Mouse (Mus musculus) embryo, embryonic 11 days (tissue): Measurements from ENCODE around the gene Zc3h12b.
"Not testable (repeated sequence)": the region's sequence is repeated elsewhere in the genome, so short reads cannot be mapped to it uniquely, and the experiment has no call there.

Experiments used
- DNase-seq: peaks from one replicate; pipeline ENCODE4 v3.0.0-alpha.2; 2015

Zc3h12b gene

GRCm38 (mm10) chrX:95711227-95712111 is at the start of gene Zc3h12b:
Gene Zc3h12b (plus strand): TSS chrX:95711678.
- peak; percentile 90 for DNase-seq

- DNase-seq, result no peak
Measured at GRCm38 (mm10) chrX:95682206-95682605, 29.3 kb upstream of the Zc3h12b start.

- no peak for DNase-seq
Measured at GRCm38 (mm10) chrX:95687119-95687518, 24.4 kb upstream of the Zc3h12b start.

DNA sequence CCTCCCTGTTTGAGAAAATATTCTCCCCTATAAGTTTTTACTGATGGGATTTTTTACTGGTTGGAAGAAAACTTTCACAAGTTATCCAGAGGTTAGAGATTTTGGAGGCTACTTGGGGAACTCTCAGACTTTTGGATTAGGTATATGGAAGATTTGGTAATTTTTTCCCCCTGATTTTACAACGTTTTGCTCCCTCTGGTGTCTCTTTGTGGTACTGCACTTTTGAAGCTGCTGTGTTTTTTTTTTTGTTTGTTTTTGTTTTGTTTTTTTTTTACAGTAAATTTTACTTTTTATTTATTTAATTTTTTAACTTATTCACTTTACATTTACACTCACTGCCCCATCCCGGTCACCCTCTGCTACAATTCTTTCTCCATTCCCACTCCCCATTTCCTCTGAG is 26.8 kb downstream of the Zc3h12b start:
- peak; percentile 7 for DNase-seq

- no peak for DNase-seq
Measured at GRCm38 (mm10) chrX:95795881-95796280, 84.4 kb downstream of the Zc3h12b start.

GRCm38 (mm10) chrX:95801790-95802189 is 90.3 kb downstream of the Zc3h12b start:
- DNase-seq, result no peak

DNA sequence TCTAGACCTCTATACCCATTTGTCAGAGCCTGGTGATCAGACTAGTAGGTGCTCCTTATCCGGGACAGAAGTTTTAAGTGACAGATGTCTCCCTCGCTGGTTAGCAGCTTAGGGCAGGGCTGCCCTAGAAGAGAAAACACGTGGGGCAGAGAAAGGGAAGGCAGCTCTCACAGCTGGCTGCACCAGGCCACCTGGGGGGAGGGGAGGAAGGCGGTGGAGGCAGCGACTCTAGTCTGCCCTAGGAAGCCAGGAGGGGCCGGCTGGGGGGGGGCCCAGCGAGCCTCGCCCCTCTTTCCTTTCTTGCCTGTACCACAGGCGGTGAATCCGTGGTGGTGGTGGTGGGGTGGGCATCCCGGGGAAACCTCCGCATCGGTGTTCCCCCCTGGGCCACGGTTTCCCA is 141.3 kb downstream of the Zc3h12b start:
- DNase-seq, result no peak

- peak; percentile 0 for DNase-seq
Measured at GRCm38 (mm10) chrX:95881111-95881510, 169.6 kb downstream of the Zc3h12b start.

DNA sequence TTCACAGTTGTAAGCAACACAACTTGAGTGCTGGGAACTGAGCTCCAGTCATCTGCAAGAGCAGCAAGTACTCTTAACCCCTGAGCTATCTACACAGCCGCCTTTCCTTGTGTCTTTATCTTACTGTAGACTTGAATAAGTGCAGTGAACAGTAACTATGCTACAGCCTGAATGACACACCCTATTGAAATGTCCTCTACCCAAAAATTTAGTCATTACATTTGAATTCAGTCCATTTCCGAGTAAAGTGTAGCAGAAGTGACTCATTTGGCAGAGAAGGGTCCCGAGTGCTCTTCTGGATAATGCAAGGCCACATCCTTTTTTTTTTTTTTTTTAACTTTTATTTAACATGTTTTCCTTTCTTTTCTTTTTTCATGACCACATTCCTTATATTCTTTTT is 191.2 kb downstream of the Zc3h12b start:
- DNase-seq, result no peak

DNA sequence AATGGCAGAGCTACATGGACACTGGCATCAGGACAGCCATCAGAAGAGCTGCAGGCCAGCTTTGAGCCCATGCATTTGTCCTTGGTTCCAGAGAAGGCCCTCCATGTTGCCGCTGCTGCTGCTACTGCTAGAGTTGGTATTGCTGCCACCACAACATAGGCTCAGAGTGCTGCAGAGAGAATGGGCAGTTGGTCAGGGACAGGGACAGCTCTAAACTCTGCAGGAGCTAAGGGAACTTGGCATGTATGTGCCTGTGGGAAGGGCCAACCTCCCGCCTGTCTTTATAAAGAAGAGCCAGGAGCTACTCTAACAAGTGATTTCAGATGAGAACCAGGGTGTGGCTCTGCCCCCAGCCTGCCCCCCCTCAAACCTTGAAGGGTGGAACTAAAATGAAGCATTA is 224.0 kb downstream of the Zc3h12b start:
- DNase-seq, result no peak

DNA sequence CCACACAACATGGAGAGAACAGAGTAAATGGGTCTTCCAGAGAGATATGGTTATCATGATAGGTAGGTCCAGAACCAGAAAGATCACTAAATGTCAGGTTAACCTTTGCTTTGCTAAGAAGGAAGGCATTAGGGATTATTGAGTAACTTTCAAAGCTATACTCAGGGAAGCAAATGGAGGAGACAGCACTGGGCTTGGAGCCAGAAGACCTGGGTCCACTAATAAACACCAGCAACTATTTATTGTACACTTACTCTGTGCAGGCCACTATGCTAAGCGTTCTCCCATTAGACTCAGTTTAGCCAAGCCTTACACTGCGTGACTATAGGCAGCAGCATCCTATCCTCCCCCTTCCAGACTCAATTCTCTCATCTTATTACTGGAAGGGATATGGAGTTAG is 234.0 kb downstream of the Zc3h12b start:
- no peak for DNase-seq

DNA sequence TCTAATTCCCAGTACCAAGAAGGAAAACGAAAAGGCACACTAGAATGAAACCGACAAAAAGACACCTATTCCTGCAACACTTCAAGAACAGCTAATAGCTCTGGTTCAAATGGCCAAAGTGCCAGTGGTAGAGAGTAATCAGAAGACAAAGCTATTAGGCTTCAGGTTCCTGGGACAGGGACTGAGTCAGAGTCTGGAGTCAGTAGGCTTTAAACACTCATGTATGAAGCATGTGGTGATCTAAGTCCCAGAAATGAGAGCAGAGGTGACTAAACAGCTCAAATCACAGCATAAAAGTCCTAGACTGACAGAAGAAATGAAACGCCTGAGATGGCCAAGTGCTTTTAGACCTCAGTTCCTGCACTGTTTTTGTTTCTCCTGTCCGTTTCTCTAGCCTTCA is 236.7 kb downstream of the Zc3h12b start:
- DNase-seq, result no peak

GRCm38 (mm10) chrX:95950776-95951175 is 239.3 kb downstream of the Zc3h12b start:
- DNase-seq, result peak; percentile 33

DNA sequence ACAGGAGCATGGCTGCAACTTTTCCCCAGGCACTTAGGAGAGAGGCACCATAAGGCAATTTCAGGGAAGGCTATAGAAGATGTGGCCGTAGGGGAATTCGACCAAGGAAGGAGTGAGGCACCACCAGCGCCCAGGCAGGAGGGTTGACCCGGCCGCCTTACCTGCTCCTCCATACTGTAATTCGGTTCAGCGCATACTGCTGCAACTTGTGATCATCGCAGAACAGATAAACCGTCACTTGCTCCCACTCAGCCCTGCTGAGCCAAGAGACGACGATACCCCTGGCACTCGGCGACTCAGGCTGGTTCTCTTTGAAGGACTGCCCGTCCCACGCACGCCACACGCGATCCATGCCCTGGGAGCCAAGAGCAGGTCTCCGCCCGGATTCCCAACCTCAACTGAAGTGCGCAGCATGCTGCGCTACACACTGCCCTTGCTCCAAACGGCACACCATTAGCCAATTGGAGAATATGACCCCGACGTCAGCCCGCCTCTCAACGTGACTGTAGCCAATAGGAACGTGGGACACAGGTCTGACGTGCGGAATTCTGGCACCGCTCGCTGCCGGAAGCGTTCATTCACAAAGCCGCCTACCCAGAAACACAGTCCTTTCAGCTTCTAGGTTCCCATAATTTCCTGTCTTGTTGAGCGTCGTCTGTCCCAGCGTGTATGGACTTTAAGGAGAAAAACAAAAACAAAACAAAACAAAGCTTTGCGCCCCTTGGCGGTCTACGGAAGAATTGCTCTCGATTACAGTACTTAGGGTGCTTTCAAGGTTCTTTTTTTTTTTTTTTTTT is 245.2 kb downstream of the Zc3h12b start, which contains the start of gene Las1l:
TSS of gene Las1l (minus strand) at position 466 of the 797 bp plus-strand sequence.
- peak; percentile 91 for DNase-seq

- not testable (repeated sequence) for DNase-seq
Measured at GRCm38 (mm10) chrX:95957461-95957860, 246.0 kb downstream of the Zc3h12b start.

GRCm38 (mm10) chrX:95963366-95963765 is 251.9 kb downstream of the Zc3h12b start:
- no peak for DNase-seq

DNA sequence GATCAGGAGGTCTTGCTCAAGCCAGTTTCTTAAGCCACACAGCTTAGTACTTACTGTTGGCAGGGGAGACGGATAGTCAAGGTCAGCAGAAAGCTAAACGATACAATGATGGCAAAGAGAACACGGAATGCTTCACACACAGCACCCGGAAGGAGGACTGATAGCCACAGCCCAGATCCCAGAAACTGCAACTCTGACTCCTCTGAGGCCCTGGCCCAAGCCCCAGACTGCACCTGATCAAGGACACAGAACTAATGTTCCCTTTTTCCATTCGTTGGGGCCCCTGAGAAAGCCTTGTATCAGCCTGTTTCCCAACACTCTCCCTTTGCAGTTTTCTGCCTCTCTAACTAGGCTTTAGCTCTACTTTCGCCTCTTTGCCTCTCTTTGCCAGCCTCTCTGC is 253.6 kb downstream of the Zc3h12b start:
- DNase-seq, result no peak

DNA sequence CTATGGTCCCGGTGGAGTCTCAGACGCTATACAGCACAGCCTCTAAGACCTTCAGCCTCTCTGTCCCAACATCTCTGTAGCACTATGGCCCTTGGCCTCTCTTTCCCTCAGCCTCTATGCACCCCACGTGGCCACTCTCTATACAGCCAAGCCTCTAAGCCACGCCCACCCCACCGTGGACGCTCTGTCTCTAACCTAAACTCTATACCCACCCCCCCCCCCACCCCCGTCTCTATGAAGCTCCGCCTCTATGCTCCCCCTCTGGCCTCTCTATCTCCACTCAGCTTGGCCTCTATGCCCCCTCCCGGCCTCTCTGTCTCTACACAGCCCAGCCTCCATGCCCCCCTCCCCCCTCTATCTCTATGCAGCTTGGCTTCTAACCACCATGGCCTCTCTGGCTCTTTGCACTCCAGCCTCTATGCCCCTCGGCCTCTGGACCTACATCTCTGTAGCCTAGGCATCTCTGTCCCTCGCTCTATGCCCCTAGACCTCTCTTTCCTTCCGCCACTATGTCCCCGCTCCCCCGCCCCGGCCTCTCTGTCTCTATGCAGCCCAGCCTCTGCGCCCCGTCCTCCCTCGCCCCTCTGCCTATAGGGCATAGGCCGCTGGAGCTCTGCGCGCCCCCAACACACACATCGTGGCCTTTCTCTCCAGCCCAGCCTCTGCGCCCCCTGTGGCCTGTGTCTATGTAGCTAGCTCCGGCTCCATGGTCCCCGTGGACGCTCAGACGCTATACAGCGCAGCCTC is 256.5 kb downstream of the Zc3h12b start:
- peak; percentile 86 for DNase-seq

DNA sequence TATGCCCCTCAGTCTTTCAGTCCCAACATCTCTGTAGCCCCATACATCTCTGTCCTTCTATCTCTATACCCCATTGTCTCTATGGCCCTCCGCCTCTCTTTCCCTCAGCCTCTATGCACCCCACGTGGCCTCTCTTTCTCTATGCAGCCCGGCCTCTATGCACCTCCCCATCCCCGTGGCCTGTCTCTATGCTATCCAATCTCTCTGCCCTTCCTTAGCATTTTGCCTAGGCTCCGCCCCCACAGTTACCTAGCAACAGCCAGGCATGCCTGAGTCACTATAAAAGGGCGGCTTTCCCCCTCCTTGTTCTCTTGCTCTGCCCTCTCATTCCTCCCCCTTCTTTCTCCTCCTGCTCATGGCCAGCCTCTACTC is 257.1 kb downstream of the Zc3h12b start:
- DNase-seq, result peak; percentile 92

DNA sequence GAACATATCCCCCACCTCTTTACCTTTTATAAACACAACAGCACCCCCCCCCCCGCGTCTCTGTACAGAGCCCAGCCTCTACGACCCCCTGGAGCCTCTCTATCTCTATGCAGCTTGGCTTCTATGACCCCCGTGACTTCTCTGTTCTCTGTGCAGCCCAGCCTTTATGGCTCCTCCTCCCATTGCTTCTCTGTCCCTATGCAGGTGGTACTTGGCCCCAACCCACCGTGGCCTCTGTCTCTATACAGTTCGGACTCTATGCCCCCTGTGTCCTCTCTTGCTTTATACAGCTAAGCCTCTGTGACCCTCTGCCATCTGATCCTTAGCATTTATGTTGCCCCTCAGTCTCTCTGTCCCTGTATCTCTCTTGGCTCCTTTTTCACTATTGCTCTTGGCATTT is 257.6 kb downstream of the Zc3h12b start:
- DNase-seq, result no peak

DNA sequence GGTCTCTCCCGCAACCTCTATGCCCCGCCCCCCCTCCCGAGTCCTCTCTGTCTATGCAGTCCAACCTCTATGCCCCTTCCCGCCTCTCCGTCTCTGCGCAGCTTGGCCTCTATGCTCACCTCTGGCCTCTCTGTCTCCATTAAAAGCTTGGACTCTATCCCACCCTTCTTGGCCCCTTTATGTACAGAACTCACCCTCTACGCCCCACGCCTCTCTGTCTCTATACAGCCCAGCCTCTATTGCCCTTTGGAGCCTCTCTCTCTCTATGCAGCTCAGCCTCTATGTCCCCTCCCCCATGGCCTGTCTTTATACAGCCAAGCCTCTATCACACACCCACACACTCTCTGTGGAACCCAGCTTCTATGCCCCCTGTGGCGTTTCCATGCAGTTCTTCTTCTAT is 258.5 kb downstream of the Zc3h12b start:
- peak; percentile 8 for DNase-seq
